8 mouse cellular contexts compared by ENCODE assay signal in genomic region chr17:55878282-55878635, GRCm38 (mm10). TPM values are rescaled to one million over a fixed set of nuclear protein-coding genes. Genes with fewer than 3 reads are reported as not detected.
A peak's percentile ranks its signal among the peaks of the same experiment; 100 is the strongest.
DNase-seq lines count a peak whose midpoint lies in the region; ATAC-seq and TF ChIP-seq lines count a peak whose summit lies in the region.
"Not testable (repeated sequence)": the region's sequence is repeated elsewhere in the genome, so short reads cannot be mapped to it uniquely, and the experiment has no call there.

No protein-coding gene starts in this region.

- H3K9ac ChIP-seq in CH12.LX (ENCODE audit: insufficient read depth, low read depth): peak overlapping the region; percentile 82
- peak overlapping the region; percentile 62 for H3K9ac ChIP-seq in forebrain, embryonic 13.5 days
- H3K9ac ChIP-seq in hindbrain, embryonic 11.5 days (ENCODE audit: low read depth, low read length): peak overlapping the region; percentile 44; the same call in 1 of the 2 replicates
- H3K9ac ChIP-seq in liver, postnatal 0 days (replicated peaks): peak overlapping the region; percentile 65
- peak overlapping the region; percentile 25; the same call in 1 of the 2 replicates for H3K9ac ChIP-seq in stomach, embryonic 15.5 days

- DNase-seq in CH12.LX (ENCODE audit: extremely low read depth); liver, postnatal 0 days: not testable (repeated sequence)
- DNase-seq in cerebellum, adult 2 months: peak in 1 of 2 experiments; percentile 36
- peak; percentile 34 for DNase-seq in hindbrain, embryonic 11.5 days (ENCODE audit: low spot score)
- DNase-seq in kidney, postnatal 4 days: peak; percentile 5 to 40
- peak; percentile 61 for DNase-seq in naive thymus-derived CD4-positive, alpha-beta T cell, adult 2 months (ENCODE audit: low read depth)

- not testable (repeated sequence) for TF ChIP-seq CTCF in CH12.LX (conservative IDR thresholded peaks at IDR 0.05 in 1 of 2, IDR thresholded peaks at IDR 0.05 in 1 of 2; ENCODE audit: low read depth in 2 of 2, low read length in 2 of 2); cerebellum, adult 2 months (IDR thresholded peaks at IDR 0.05; ENCODE audit: borderline replicate concordance, insufficient read depth, low read depth, low read length); liver, postnatal 0 days (IDR thresholded peaks at IDR 0.05; ENCODE audit: low read depth)

- peak overlapping the region; percentile 89; the same call in 1 of the 2 replicates for H3K4me2 ChIP-seq in CH12.LX (ENCODE audit: insufficient read depth, low read depth, poor library complexity, severe bottlenecking)
- peak overlapping the region; percentile 61 for H3K4me2 ChIP-seq in forebrain, embryonic 13.5 days
- peak overlapping the region; percentile 41 for H3K4me2 ChIP-seq in hindbrain, embryonic 11.5 days (replicated peaks; ENCODE audit: low read depth, low read length)
- H3K4me2 ChIP-seq in liver, postnatal 0 days (ENCODE audit: low read depth, low read length): peak overlapping the region; percentile 75
- peak overlapping the region; percentile 57 for H3K4me2 ChIP-seq in stomach, embryonic 15.5 days

- ATAC-seq in forebrain, embryonic 13.5 days; hindbrain, embryonic 11.5 days (ENCODE audit: low FRiP score); liver, postnatal 0 days; stomach, embryonic 15.5 days (ENCODE audit: insufficient read depth, low FRiP score, low read depth): not testable (repeated sequence)

- H3K36me3 ChIP-seq in CH12.LX (replicated peaks in 1 of 2; ENCODE audit: control insufficient read depth in 1 of 2, insufficient read depth in 1 of 2, low read length in 1 of 2); forebrain, embryonic 13.5 days (ENCODE audit: poor library complexity, severe bottlenecking); hindbrain, embryonic 11.5 days (ENCODE audit: control insufficient read depth, insufficient read depth, low read length); liver, postnatal 0 days (replicated peaks; ENCODE audit: insufficient read depth, low read length); stomach, embryonic 15.5 days: not testable (repeated sequence)

- 0 out of 2 replicates have a peak overlapping the region, but pooled peaks have one; percentile 28 for H3K27ac ChIP-seq in CH12.LX (ENCODE audit: insufficient read depth, low read depth)
- H3K27ac ChIP-seq in cerebellum, adult 2 months (ENCODE audit: insufficient read depth, low read length): peak overlapping the region; percentile 54
- H3K27ac ChIP-seq in forebrain, embryonic 13.5 days: peak overlapping the region; percentile 69
- H3K27ac ChIP-seq in hindbrain, embryonic 11.5 days (ENCODE audit: low read depth, low read length): not testable (repeated sequence)
- peak overlapping the region; percentile 86 for H3K27ac ChIP-seq in liver, postnatal 0 days (ENCODE audit: low read depth)
- peak overlapping the region; percentile 82 for H3K27ac ChIP-seq in stomach, embryonic 15.5 days

- peaks cover 26% of the 10 kb centered on the region for H3K79me2 ChIP-seq in CH12.LX (replicated peaks; ENCODE audit: control insufficient read depth, extremely low read depth, insufficient read depth, poor library complexity, severe bottlenecking)

- in situ Hi-C loops in CH12.LX (cut with MboI; ENCODE audit: low pct_ligation_motif_present, low pct_unique_long_range_greater_than_20kb, low sequenced_read_pairs): not testable (repeated sequence)

- TF ChIP-seq POLR2A in CH12.LX (IDR thresholded peaks at IDR 0.05; ENCODE audit: low read depth, low read length): not testable (repeated sequence)
- TF ChIP-seq POLR2A in cerebellum, adult 2 months (IDR thresholded peaks at IDR 0.05; ENCODE audit: borderline replicate concordance, insufficient read depth, low read length): 0 out of 2 replicates have a peak, but pooled peaks have one; percentile 18

- dilution Hi-C loops in CH12.LX (cut with MboI; ENCODE audit: extremely low pct_ligation_motif_present, extremely low pct_unique_long_range_greater_than_20kb, low sequenced_read_pairs): not testable (repeated sequence)

- 0% methylated on average over 7 of the region's 8 CpGs for WGBS in cerebellum, adult 2 months
- WGBS in forebrain, embryonic 13.5 days: under 1% methylated on average over 6 of the region's 8 CpGs
- 4% methylated on average over 6 of the region's 8 CpGs for WGBS in hindbrain, embryonic 11.5 days
- whole genome bisulfite sequencing in liver, postnatal 0 days (ENCODE audit: insufficient replicate concordance): 0% methylated on average over 6 of the region's 8 CpGs
- WGBS in stomach, embryonic 15.5 days: 0% methylated on average over 6 of the region's 8 CpGs

- TF ChIP-seq EP300 in CH12.LX (IDR thresholded peaks at IDR 0.05; ENCODE audit: low read length); liver, postnatal 0 days (IDR thresholded peaks at IDR 0.05; ENCODE audit: low read depth): not testable (repeated sequence)

- H3K27me3 ChIP-seq in CH12.LX (replicated peaks); cerebellum, adult 2 months (ENCODE audit: control insufficient read depth, insufficient read depth, low read length); forebrain, embryonic 13.5 days; hindbrain, embryonic 11.5 days (ENCODE audit: control insufficient read depth, insufficient read depth, low read length); liver, postnatal 0 days (ENCODE audit: insufficient read depth, low read length); stomach, embryonic 15.5 days (replicated peaks): not testable (repeated sequence)

- peak overlapping the region; percentile 53 to 87 (median 59) for H3K4me3 ChIP-seq in CH12.LX (replicated peaks in 1 of 3; ENCODE audit: low read depth in 2 of 3, low read length in 2 of 3, poor library complexity in 1 of 3)
- H3K4me3 ChIP-seq in cerebellum, adult 2 months (replicated peaks; ENCODE audit: insufficient read depth, low read depth, low read length): peak overlapping the region; percentile 57
- H3K4me3 ChIP-seq in forebrain, embryonic 13.5 days: peak overlapping the region; percentile 47
- peak overlapping the region; percentile 45 for H3K4me3 ChIP-seq in hindbrain, embryonic 11.5 days (ENCODE audit: low read depth, low read length)
- peak overlapping the region; percentile 58 for H3K4me3 ChIP-seq in liver, postnatal 0 days (ENCODE audit: low read depth, low read length)
- H3K4me3 ChIP-seq in stomach, embryonic 15.5 days (replicated peaks): peak overlapping the region; percentile 52

- H3K9me3 ChIP-seq in CH12.LX (replicated peaks; ENCODE audit: low read length); forebrain, embryonic 13.5 days (replicated peaks); hindbrain, embryonic 11.5 days (ENCODE audit: control insufficient read depth, low read length); liver, postnatal 0 days (ENCODE audit: low read length); stomach, embryonic 15.5 days: not testable (repeated sequence)

- not testable (repeated sequence) for H3K4me1 ChIP-seq in CH12.LX (ENCODE audit: control insufficient read depth in 1 of 2, insufficient read depth in 2 of 2); cerebellum, adult 2 months (ENCODE audit: control insufficient read depth, insufficient read depth, low read length); hindbrain, embryonic 11.5 days (replicated peaks; ENCODE audit: control insufficient read depth, insufficient read depth, low read length); stomach, embryonic 15.5 days
- H3K4me1 ChIP-seq in forebrain, embryonic 13.5 days: peaks cover 19% of the 10 kb centered on the region
- peaks cover 11% of the 10 kb centered on the region for H3K4me1 ChIP-seq in liver, postnatal 0 days (ENCODE audit: insufficient read depth)

- not testable (repeated sequence) for TF ChIP-seq RAD21 in CH12.LX (IDR thresholded peaks at IDR 0.05; ENCODE audit: low read depth, low read length)

RNA-seq across cellular contexts. Expression of gene Zfp119a, which starts 0.5 kb away (rescaled TPM):
- total RNA-seq in CH12.LX (2012; rRNA removed) (3.7 and 4.1 TPM in 2 replicates), CH12.LX (2014; rRNA removed) (8.3 and 8.8 TPM in 2 replicates)
- polyA plus RNA-seq in CH12.LX (2012; ENCODE audit: insufficient read length, low read depth): 3.7 and 4.1 TPM in 2 replicates
- polyA plus RNA-seq in cerebellum, adult 2 months (2012; rRNA removed): 3.6 and 4.3 TPM in 2 replicates
- 10.7 and 12.1 TPM in 2 replicates for polyA plus RNA-seq in forebrain, embryonic 13.5 days (2015; fragmentation: Nextera tagmentation; extraction: Ambion mirVana)
- polyA plus RNA-seq in hindbrain, embryonic 11.5 days (2014; fragmentation: Nextera tagmentation; extraction: Ambion mirVana): 10.0 and 12.3 TPM in 2 replicates
- polyA plus RNA-seq in liver, postnatal 0 days (2015; fragmentation: Nextera tagmentation; extraction: Ambion mirVana): 3.0 and 4.5 TPM in 2 replicates
- 9.4 and 9.9 TPM in 2 replicates for polyA plus RNA-seq in stomach, embryonic 15.5 days (2015; fragmentation: Nextera tagmentation; extraction: Ambion mirVana)

RNA-seq across cellular contexts. Expression of gene Zfp959, which starts 13.6 kb away (rescaled TPM):
- 7.7 and 9.6 TPM in 2 replicates for total RNA-seq in CH12.LX (2012; rRNA removed)
- total RNA-seq in CH12.LX (2014; rRNA removed): 21.4 and 24.5 TPM in 2 replicates
- 7.8 and 8.0 TPM in 2 replicates for polyA plus RNA-seq in CH12.LX (2012; ENCODE audit: insufficient read length, low read depth)
- polyA plus RNA-seq in cerebellum, adult 2 months (2012; rRNA removed): 7.7 and 8.7 TPM in 2 replicates
- 15.0 and 15.5 TPM in 2 replicates for polyA plus RNA-seq in forebrain, embryonic 13.5 days (2015; fragmentation: Nextera tagmentation; extraction: Ambion mirVana)
- 11.9 and 13.4 TPM in 2 replicates for polyA plus RNA-seq in hindbrain, embryonic 11.5 days (2014; fragmentation: Nextera tagmentation; extraction: Ambion mirVana)
- polyA plus RNA-seq in liver, postnatal 0 days (2015; fragmentation: Nextera tagmentation; extraction: Ambion mirVana): 4.9 and 5.5 TPM in 2 replicates
- polyA plus RNA-seq in stomach, embryonic 15.5 days (2015; fragmentation: Nextera tagmentation; extraction: Ambion mirVana): 14.0 and 15.1 TPM in 2 replicates

Comparison
In these comparisons a context has a peak if more than half of its experiments do, and no peak if none do; other contexts are left out.
1. H3K9ac ChIP-seq: peak in every context shown above with its lines; median percentile 82 in CH12.LX; 65 in liver, postnatal 0 days; 62 in forebrain, embryonic 13.5 days; 44 in hindbrain, embryonic 11.5 days; 25 in stomach, embryonic 15.5 days.